Mouse (Mus musculus): ENCODE measurements around the gene BC052040. TPM values are rescaled to one million over a fixed set of nuclear protein-coding genes. Genes with fewer than 3 reads are reported as not detected.

The BC052040 gene
- polyA plus RNA-seq, 1 experiment from 2014 or later, result 11.8 TPM

GRCm38 (mm10) chr2:115785687-115786086, 204.2 kb downstream of the BC052040 start:
- Histone ChIP-seq H3K9ac (no peak overlapping the region), H3K27ac (replicated peaks) (no peak overlapping the region), H3K4me3 (no peak overlapping the region), H3K36me3 (no peaks in the 10 kb centered on the region), H3K9me3 (no peaks in the 10 kb centered on the region), H3K4me2 (no peak overlapping the region), H3K27me3 (no peaks in the 10 kb centered on the region), H3K4me1 (replicated peaks) (0 out of 2 replicates have a peak, but pooled peaks cover 4% of the 10 kb centered on the region)
- 38% methylated on average over 6 of the region's 6 CpGs for WGBS
- no peak for ATAC-seq (ENCODE audit: low read depth)

GRCm38 (mm10) chr2:115798839-115799238, 217.3 kb downstream of the BC052040 start:
- no peak for ATAC-seq (ENCODE audit: low read depth)
- no peaks in the 10 kb centered on the region for H3K27me3 ChIP-seq
- WGBS, result 87% methylated on average over 6 of the region's 6 CpGs
- H3K4me3 ChIP-seq, result no peak overlapping the region
- no peak overlapping the region for H3K9ac ChIP-seq
- H3K36me3 ChIP-seq, result no peaks in the 10 kb centered on the region
- H3K9me3 ChIP-seq, result no peaks in the 10 kb centered on the region
- no peak overlapping the region for H3K4me2 ChIP-seq
- H3K27ac ChIP-seq (replicated peaks), result no peak overlapping the region
- no peaks in the 10 kb centered on the region for H3K4me1 ChIP-seq (replicated peaks)

- no peak overlapping the region for H3K4me3 ChIP-seq
- no peak overlapping the region for H3K27ac ChIP-seq (replicated peaks)
- H3K9me3 ChIP-seq, result no peaks in the 10 kb centered on the region
- H3K27me3 ChIP-seq, result no peaks in the 10 kb centered on the region
- 63% methylated on average over 4 of the region's 4 CpGs for WGBS
- no peak overlapping the region for H3K4me2 ChIP-seq
- no peaks in the 10 kb centered on the region for H3K36me3 ChIP-seq
- no peak for ATAC-seq (ENCODE audit: low read depth)
- H3K4me1 ChIP-seq (replicated peaks), result peaks cover 7% of the 10 kb centered on the region
- H3K9ac ChIP-seq, result no peak overlapping the region
Measured at GRCm38 (mm10) chr2:115808376-115808775, 226.9 kb downstream of the BC052040 start.

GRCm38 (mm10) chr2:115813316-115813715, 231.8 kb downstream of the BC052040 start:
- no peak overlapping the region for H3K27ac ChIP-seq (replicated peaks)
- no peaks in the 10 kb centered on the region for H3K27me3 ChIP-seq
- no peak overlapping the region for H3K9ac ChIP-seq
- 11% methylated on average over 11 of the region's 11 CpGs for WGBS
- ATAC-seq (ENCODE audit: low read depth), result peak; percentile 61
- peaks cover 16% of the 10 kb centered on the region for H3K4me1 ChIP-seq (replicated peaks)
- H3K36me3 ChIP-seq, result no peaks in the 10 kb centered on the region
- no peak overlapping the region for H3K4me3 ChIP-seq
- H3K4me2 ChIP-seq, result peak overlapping the region; percentile 49
- no peaks in the 10 kb centered on the region for H3K9me3 ChIP-seq

- no peak overlapping the region for H3K4me3 ChIP-seq
- H3K27me3 ChIP-seq, result no peaks in the 10 kb centered on the region
- no peak overlapping the region for H3K27ac ChIP-seq (replicated peaks)
- H3K4me1 ChIP-seq (replicated peaks), result peaks cover 16% of the 10 kb centered on the region
- ATAC-seq (ENCODE audit: low read depth), result peak; percentile 44; the same call in 1 of the 2 replicates
- no peaks in the 10 kb centered on the region for H3K36me3 ChIP-seq
- no peak overlapping the region for H3K9ac ChIP-seq
- no peaks in the 10 kb centered on the region for H3K9me3 ChIP-seq
- 25% methylated on average over 6 of the region's 6 CpGs for WGBS
- H3K4me2 ChIP-seq, result peak overlapping the region; percentile 49
Measured at GRCm38 (mm10) chr2:115813721-115814120, 232.2 kb downstream of the BC052040 start.

- peaks cover 13% of the 10 kb centered on the region for H3K4me1 ChIP-seq (replicated peaks)
- H3K9ac ChIP-seq, result no peak overlapping the region
- H3K4me2 ChIP-seq, result no peak overlapping the region
- 81% methylated on average over 6 of the region's 6 CpGs for WGBS
- H3K36me3 ChIP-seq, result no peaks in the 10 kb centered on the region
- no peaks in the 10 kb centered on the region for H3K27me3 ChIP-seq
- H3K9me3 ChIP-seq, result no peaks in the 10 kb centered on the region
- H3K27ac ChIP-seq (replicated peaks), result no peak overlapping the region
- H3K4me3 ChIP-seq, result no peak overlapping the region
- no peak for ATAC-seq (ENCODE audit: low read depth)
Measured at GRCm38 (mm10) chr2:115817959-115818358, 236.4 kb downstream of the BC052040 start.

GRCm38 (mm10) chr2:115822361-115822760, 240.8 kb downstream of the BC052040 start:
- no peak overlapping the region for H3K27ac ChIP-seq (replicated peaks)
- H3K9me3 ChIP-seq, result no peaks in the 10 kb centered on the region
- no peak overlapping the region for H3K4me3 ChIP-seq
- H3K27me3 ChIP-seq, result no peaks in the 10 kb centered on the region
- H3K9ac ChIP-seq, result no peak overlapping the region
- no peaks in the 10 kb centered on the region for H3K4me1 ChIP-seq (replicated peaks)
- H3K36me3 ChIP-seq, result no peaks in the 10 kb centered on the region
- no peak overlapping the region for H3K4me2 ChIP-seq
- 89% methylated on average over 5 of the region's 5 CpGs for WGBS
- no peak for ATAC-seq (ENCODE audit: low read depth)

MicroRNAs within 50 kb of the gene (microRNA counts, 519-probe panel; counts per million panel counts)
- 4,017 counts per million, percentile 64 among the panel's probes with 10 or more counts for microRNA mmu-miR-1951

Small RNA genes lying within 50 kb of the gene (microRNA-seq; reads per million reads assigned to microRNA genes)
- 0.89 reads per million for gene Mir1951

All from neural tube, embryonic 13.5 days (tissue).